Mouse (Mus musculus): ENCODE results near the gene Kcne3. TPM values are rescaled to one million over a fixed set of nuclear protein-coding genes. Genes with fewer than 3 reads are reported as not detected.

Gene Kcne3
- 1.4 and 1.6 TPM in 2 replicates for polyA plus RNA-seq (2015; fragmentation: Nextera tagmentation; extraction: Ambion mirVana)

DNA sequence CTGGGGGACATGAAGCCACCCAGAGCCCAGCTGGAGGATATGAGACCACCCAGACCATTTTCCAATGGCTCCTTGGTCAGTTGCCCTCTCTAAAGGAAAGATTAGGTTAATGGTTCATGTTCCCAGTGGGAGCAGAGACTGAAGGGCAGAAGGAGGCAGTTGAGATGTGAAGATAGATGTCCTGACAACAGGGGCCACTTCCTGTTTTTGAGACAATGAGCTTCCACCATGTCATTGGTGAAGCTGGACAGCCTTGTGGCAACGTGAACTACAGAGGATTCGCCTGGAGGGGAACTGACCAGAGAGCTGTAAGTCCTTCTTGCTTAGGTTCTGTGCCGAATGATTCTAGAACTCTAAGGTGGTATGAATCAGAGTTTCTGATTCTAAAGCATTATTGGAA, at the start of gene Kcne3:
TSS of gene Kcne3 (plus strand) at position 234 of the 400 bp plus-strand sequence.
- Histone ChIP-seq H3K4me3 (ENCODE audit: low read depth, low read length) (no peak within 1 kb of the TSS), H3K27ac (ENCODE audit: low read depth) (no peak within 1 kb of the TSS), H3K4me1 (ENCODE audit: insufficient read depth) (peaks cover 25% of the 10 kb centered on the region), H3K27me3 (ENCODE audit: insufficient read depth, low read length) (peaks cover 25% of the 10 kb centered on the region), H3K9ac (replicated peaks) (no peak within 1 kb of the TSS), H3K4me2 (ENCODE audit: low read depth, low read length) (no peak within 1 kb of the TSS), H3K9me3 (ENCODE audit: low read length) (no peaks in the 10 kb centered on the region), H3K36me3 (replicated peaks; ENCODE audit: insufficient read depth, low read length) (no peaks in the 10 kb centered on the region)
- TF ChIP-seq CTCF (IDR thresholded peaks at IDR 0.05; ENCODE audit: low read depth) (no peak), EP300 (IDR thresholded peaks at IDR 0.05; ENCODE audit: low read depth) (no peak)
- no peak for DNase-seq
- no peak for ATAC-seq
- 37% methylated on average over 3 of the region's 3 CpGs for WGBS (ENCODE audit: insufficient replicate concordance)

- TF ChIP-seq CTCF (IDR thresholded peaks at IDR 0.05; ENCODE audit: low read depth) = no peak
- TF ChIP-seq EP300 (IDR thresholded peaks at IDR 0.05; ENCODE audit: low read depth) = no peak
- no peak for ATAC-seq
Observed at GRCm38 (mm10) chr7:100126514-100126913, 49.8 kb upstream of the Kcne3 start.

GRCm38 (mm10) chr7:100128262-100129041, 47.9 kb upstream of the Kcne3 start:
- TF ChIP-seq CTCF (IDR thresholded peaks at IDR 0.05; ENCODE audit: low read depth) (no peak), EP300 (IDR thresholded peaks at IDR 0.05; ENCODE audit: low read depth) (no peak)
- Histone ChIP-seq H3K27ac (ENCODE audit: low read depth) (no peak overlapping the region), H3K27me3 (ENCODE audit: insufficient read depth, low read length) (no peaks in the 10 kb centered on the region), H3K9ac (replicated peaks) (no peak overlapping the region), H3K36me3 (replicated peaks; ENCODE audit: insufficient read depth, low read length) (no peaks in the 10 kb centered on the region), H3K4me1 (ENCODE audit: insufficient read depth) (no peaks in the 10 kb centered on the region), H3K4me3 (ENCODE audit: low read depth, low read length) (no peak overlapping the region), H3K9me3 (ENCODE audit: low read length) (no peaks in the 10 kb centered on the region), H3K4me2 (ENCODE audit: low read depth, low read length) (no peak overlapping the region)
- 55% methylated on average over 7 of the region's 7 CpGs for WGBS (ENCODE audit: insufficient replicate concordance)
- ATAC-seq (no peak), DNase-seq (no peak)

More at GRCm38 (mm10) chr7:100126514-100126913, 49.8 kb upstream of the Kcne3 start:
- no peak overlapping the region for H3K27ac ChIP-seq (ENCODE audit: low read depth)
- H3K36me3 ChIP-seq (replicated peaks; ENCODE audit: insufficient read depth, low read length) = no peaks in the 10 kb centered on the region; the same call in 1 of the 2 replicates
- DNase-seq = no peak
- no peaks in the 10 kb centered on the region for H3K9me3 ChIP-seq (ENCODE audit: low read length)
- 75% methylated on average over 7 of the region's 7 CpGs for WGBS (ENCODE audit: insufficient replicate concordance)
- H3K4me3 ChIP-seq (ENCODE audit: low read depth, low read length) = no peak overlapping the region
- no peak overlapping the region for H3K4me2 ChIP-seq (ENCODE audit: low read depth, low read length)
- no peaks in the 10 kb centered on the region for H3K27me3 ChIP-seq (ENCODE audit: insufficient read depth, low read length)
- H3K4me1 ChIP-seq (ENCODE audit: insufficient read depth) = no peaks in the 10 kb centered on the region
- no peak overlapping the region for H3K9ac ChIP-seq (replicated peaks)

DNA sequence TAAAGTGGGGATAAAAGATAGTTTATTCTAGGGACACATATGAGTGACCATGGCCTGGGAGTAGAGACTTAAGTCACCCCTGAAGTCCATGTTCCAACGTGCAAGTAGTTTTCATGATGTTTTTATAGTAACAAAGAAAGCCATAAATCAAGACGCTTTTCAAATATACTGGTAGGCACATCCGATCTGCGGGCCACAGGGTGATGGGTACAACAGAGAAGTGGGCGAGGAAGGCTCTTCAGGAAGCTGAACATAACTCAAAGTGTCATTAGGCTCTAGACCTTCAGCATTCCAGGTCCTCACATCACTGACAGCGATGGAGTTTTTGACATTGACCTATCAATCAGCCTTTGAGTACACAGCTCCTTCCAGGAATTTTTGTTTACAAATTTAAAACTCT, 45.7 kb upstream of the Kcne3 start:
- Histone ChIP-seq H3K36me3 (replicated peaks; ENCODE audit: insufficient read depth, low read length) (no peaks in the 10 kb centered on the region), H3K9ac (replicated peaks) (no peak overlapping the region), H3K4me3 (ENCODE audit: low read depth, low read length) (no peak overlapping the region), H3K4me1 (ENCODE audit: insufficient read depth) (no peaks in the 10 kb centered on the region), H3K27ac (ENCODE audit: low read depth) (no peak overlapping the region), H3K9me3 (ENCODE audit: low read length) (no peaks in the 10 kb centered on the region), H3K4me2 (ENCODE audit: low read depth, low read length) (no peak overlapping the region), H3K27me3 (ENCODE audit: insufficient read depth, low read length) (no peaks in the 10 kb centered on the region)
- no peak for TF ChIP-seq EP300 (IDR thresholded peaks at IDR 0.05; ENCODE audit: low read depth)
- TF ChIP-seq CTCF (IDR thresholded peaks at IDR 0.05; ENCODE audit: low read depth) = no peak
- DNase-seq (no peak), ATAC-seq (no peak)
- WGBS (ENCODE audit: insufficient replicate concordance) = 25% methylated on average over 6 of the region's 6 CpGs

DNA sequence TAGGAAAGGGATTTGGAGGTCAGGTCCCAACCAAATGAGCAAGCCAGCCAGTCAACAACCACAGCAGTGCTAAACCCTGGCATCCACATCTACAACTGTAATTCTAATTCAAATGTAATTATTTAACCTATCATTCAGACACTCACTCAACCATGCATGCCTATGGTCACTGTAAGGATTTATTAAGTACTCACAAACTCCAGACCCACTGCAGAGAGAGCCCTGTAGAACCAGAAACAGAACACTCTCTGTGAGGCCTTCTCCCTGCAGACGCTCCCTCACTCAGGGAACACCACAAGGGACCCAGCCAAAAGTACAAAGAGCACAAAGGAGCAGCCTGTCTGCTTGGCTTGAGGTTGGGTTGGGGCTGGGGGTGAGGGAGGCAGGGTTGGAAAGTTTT, 43.9 kb upstream of the Kcne3 start:
- no peak for DNase-seq
- ATAC-seq = no peak
- H3K27ac ChIP-seq (ENCODE audit: low read depth) = no peak overlapping the region
- H3K4me1 ChIP-seq (ENCODE audit: insufficient read depth) = no peaks in the 10 kb centered on the region
- no peaks in the 10 kb centered on the region for H3K36me3 ChIP-seq (replicated peaks; ENCODE audit: insufficient read depth, low read length)
- no peak overlapping the region for H3K9ac ChIP-seq (replicated peaks)
- TF ChIP-seq EP300 (IDR thresholded peaks at IDR 0.05; ENCODE audit: low read depth) = no peak
- TF ChIP-seq CTCF (IDR thresholded peaks at IDR 0.05; ENCODE audit: low read depth) = no peak
- H3K27me3 ChIP-seq (ENCODE audit: insufficient read depth, low read length) = no peaks in the 10 kb centered on the region
- H3K4me2 ChIP-seq (ENCODE audit: low read depth, low read length) = no peak overlapping the region
- H3K4me3 ChIP-seq (ENCODE audit: low read depth, low read length) = no peak overlapping the region
- no peaks in the 10 kb centered on the region for H3K9me3 ChIP-seq (ENCODE audit: low read length)
- WGBS (ENCODE audit: insufficient replicate concordance) = 76% methylated on average over 1 of the region's 1 CpGs

DNA sequence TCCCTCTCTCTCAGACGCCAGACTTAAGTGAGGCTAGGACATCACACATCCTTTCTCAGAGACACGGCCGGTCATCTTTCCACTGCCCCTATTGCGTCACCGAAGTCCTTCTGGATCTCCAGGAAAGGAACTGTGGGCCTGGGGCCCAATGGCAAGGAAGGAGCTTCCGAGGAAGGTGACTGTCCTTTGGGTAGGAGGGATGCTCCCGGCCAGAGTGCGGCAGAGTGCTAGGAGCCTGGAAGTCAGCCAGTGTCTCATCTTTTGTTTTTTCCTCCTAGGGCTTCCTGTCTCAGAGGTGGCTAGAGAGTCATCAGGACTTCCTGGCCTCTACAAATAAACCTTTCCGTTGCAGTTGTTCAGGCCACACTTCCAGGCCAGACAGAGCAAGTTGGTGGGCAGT, 39.3 kb upstream of the Kcne3 start:
- ATAC-seq = peak; percentile 35; the same call in 1 of the 2 replicates
- Histone ChIP-seq H3K36me3 (replicated peaks; ENCODE audit: insufficient read depth, low read length) (no peaks in the 10 kb centered on the region), H3K4me2 (ENCODE audit: low read depth, low read length) (no peak overlapping the region), H3K9me3 (ENCODE audit: low read length) (no peaks in the 10 kb centered on the region), H3K4me3 (ENCODE audit: low read depth, low read length) (no peak overlapping the region), H3K4me1 (ENCODE audit: insufficient read depth) (no peaks in the 10 kb centered on the region), H3K27ac (ENCODE audit: low read depth) (no peak overlapping the region), H3K9ac (replicated peaks) (no peak overlapping the region), H3K27me3 (ENCODE audit: insufficient read depth, low read length) (no peaks in the 10 kb centered on the region)
- no peak for DNase-seq
- WGBS (ENCODE audit: insufficient replicate concordance) = 42% methylated on average over 9 of the region's 9 CpGs
- TF ChIP-seq EP300 (IDR thresholded peaks at IDR 0.05; ENCODE audit: low read depth) (no peak), CTCF (IDR thresholded peaks at IDR 0.05; ENCODE audit: low read depth) (no peak)
